Mouse (Mus musculus) liver, postnatal 0 days (tissue): ENCODE data around the gene Eya4.

Experiments
- CTCF ChIP-seq: sonication (generic); IDR thresholded peaks from 2 replicates; pipeline ENCODE4 v1.5.1; 2016; ENCODE audit warnings: antibody characterized with exemption, low read depth
- EP300 ChIP-seq: IDR thresholded peaks from 2 replicates; pipeline ENCODE4 v1.6.1; 2016; ENCODE audit warnings: antibody characterized with exemption, low read depth, mild to moderate bottlenecking

GRCm38 (mm10) chr10:23394152-23394551 lies 43.6 kb upstream of the Eya4 start:
- no peak for TF ChIP-seq CTCF
- no peak for TF ChIP-seq EP300
